Mouse (Mus musculus): ENCODE measurements at regions not wholly inside any gene's neighbourhood (a gene's known extent, or its start where the extent isn't known, plus 50 kb on each side); places are given as distances from the start of the nearest gene placed in this dataset.
"Not testable (repeated sequence)": the region's sequence is repeated elsewhere in the genome, so short reads cannot be mapped to it uniquely, and the experiment has no call there.

DNA sequence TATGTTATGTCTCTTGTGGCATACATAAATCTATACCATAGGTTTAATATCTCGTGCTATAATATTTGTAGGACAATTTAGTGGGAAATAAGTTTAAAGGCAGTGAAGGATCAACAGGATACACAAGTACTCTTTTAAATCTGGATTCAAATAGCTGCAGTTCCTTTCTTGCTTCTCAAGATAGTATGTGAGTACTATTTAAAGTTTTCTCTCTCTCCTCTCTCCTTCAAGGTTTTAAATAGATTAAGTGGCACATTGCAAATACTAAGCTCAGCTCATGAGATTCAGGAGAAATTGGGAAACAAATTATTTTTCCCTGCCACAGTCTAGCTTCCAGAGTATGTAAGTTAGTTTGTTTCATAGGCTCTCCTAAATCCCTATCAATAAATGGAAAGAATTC is 1103.9 kb downstream of the Ndufa4 start:
- no peak for DNase-seq (ENCODE audit: low spot score in 2 of 2)

GRCm38 (mm10) chr6:10758620-10759311 is 1148.5 kb downstream of the Ndufa4 start:
- no peak for DNase-seq (ENCODE audit: low spot score in 2 of 2)

GRCm38 (mm10) chr6:10758051-10758450 is 1149.2 kb downstream of the Ndufa4 start:
- no peak for DNase-seq (ENCODE audit: low spot score in 2 of 2)

- DNase-seq (ENCODE audit: low spot score in 2 of 2), result peak in 1 of 2 experiments; percentile 14
Measured at GRCm38 (mm10) chr6:10744056-10744455, 1163.2 kb downstream of the Ndufa4 start.

GRCm38 (mm10) chr6:10722566-10722965 is 1184.7 kb downstream of the Ndufa4 start:
- no peak for DNase-seq (ENCODE audit: low spot score in 2 of 2)

GRCm38 (mm10) chr6:10690526-10690925 is 1216.8 kb downstream of the Ndufa4 start:
- DNase-seq (ENCODE audit: low spot score in 2 of 2), result not testable (repeated sequence)

Data from right cerebral cortex, adult 2 months (tissue).